21 mouse cellular contexts compared by ENCODE assay signal in genomic region chr11:6302793-6303192, GRCm38 (mm10). TPM values are rescaled to one million over a fixed set of nuclear protein-coding genes. Genes with fewer than 3 reads are reported as not detected.
DNase-seq lines count a peak whose midpoint lies in the region; ATAC-seq and TF ChIP-seq lines count a peak whose summit lies in the region.
"Had no signal": no experiment of that assay in that cellular context is flagged by ENCODE, and none has a peak within 500 bp of the region (broad histone marks: within the 10 kb centered on the region; RNA-seq: fewer than 3 reads in every experiment).

No protein-coding gene starts in this region.

- peaks cover 62% of the 10 kb centered on the region for H3K36me3 ChIP-seq in kidney, embryonic 14.5 days (ENCODE audit: control insufficient read depth, insufficient read depth, low read length)
- peaks cover 17% of the 10 kb centered on the region for H3K36me3 ChIP-seq in kidney, postnatal 0 days (ENCODE audit: insufficient read depth, low read length)
- H3K36me3 ChIP-seq in small intestine, adult 2 months (ENCODE audit: control insufficient read depth, insufficient read depth, low read length), result peaks cover 74% of the 10 kb centered on the region
- peaks cover 18% of the 10 kb centered on the region for H3K36me3 ChIP-seq in midbrain, embryonic 16.5 days (ENCODE audit: control insufficient read depth, insufficient read depth, low read length)
- peaks cover 37% of the 10 kb centered on the region for H3K36me3 ChIP-seq in forebrain, embryonic 14.5 days (ENCODE audit: control insufficient read depth, insufficient read depth, low read length)

- no peak for TF ChIP-seq CTCF in Patski (IDR thresholded peaks at IDR 0.05)
- no peak for TF ChIP-seq CTCF in kidney, postnatal 0 days (IDR thresholded peaks at IDR 0.05; ENCODE audit: low read depth)
- no peak for TF ChIP-seq CTCF in small intestine, adult 2 months (IDR thresholded peaks at IDR 0.05; ENCODE audit: extremely low read depth, insufficient read length, insufficient replicate concordance, low read depth, low read length)

- H3K27ac ChIP-seq in kidney, embryonic 14.5 days (ENCODE audit: low read depth, low read length), result no peak overlapping the region
- H3K27ac ChIP-seq in kidney, postnatal 0 days, result no peak overlapping the region
- peak overlapping the region; percentile 60; the same call in 1 of the 2 replicates for H3K27ac ChIP-seq in small intestine, adult 2 months (ENCODE audit: insufficient read depth, low read depth, low read length)
- no peak overlapping the region for H3K27ac ChIP-seq in midbrain, embryonic 16.5 days (ENCODE audit: low read length)
- no peak overlapping the region for H3K27ac ChIP-seq in forebrain, embryonic 14.5 days (ENCODE audit: low read depth, low read length)
- H3K27ac ChIP-seq: embryonic facial prominence, embryonic 13.5 days; forebrain, embryonic 12.5 days; gastrocnemius, adult 2 months; heart, embryonic 10.5 days; hindbrain, embryonic 12.5 days had no signal

- TF ChIP-seq POLR2A in small intestine, adult 2 months (IDR thresholded peaks at IDR 0.05; ENCODE audit: low read depth, low read length), result no peak

- no peaks in the 10 kb centered on the region for H3K4me1 ChIP-seq in kidney, embryonic 14.5 days (ENCODE audit: control insufficient read depth, insufficient read depth, low read length)
- no peaks in the 10 kb centered on the region for H3K4me1 ChIP-seq in kidney, postnatal 0 days (replicated peaks; ENCODE audit: insufficient read depth, low read length)
- H3K4me1 ChIP-seq in small intestine, adult 2 months (ENCODE audit: control insufficient read depth, insufficient read depth, insufficient read length, low read length), result peaks cover 38% of the 10 kb centered on the region; the same call in 1 of the 2 replicates
- H3K4me1 ChIP-seq in midbrain, embryonic 16.5 days (ENCODE audit: control insufficient read depth, insufficient read depth, low read length), result no peaks in the 10 kb centered on the region
- H3K4me1 ChIP-seq in forebrain, embryonic 14.5 days (ENCODE audit: control insufficient read depth, insufficient read depth, low read length), result no peaks in the 10 kb centered on the region
- H3K4me1 ChIP-seq: embryonic facial prominence, embryonic 13.5 days; forebrain, embryonic 12.5 days; heart, embryonic 10.5 days; hindbrain, embryonic 12.5 days had no signal

- CTCF ChIA-PET in Patski (lab: Charles Lee), result interaction anchor here (1.1 kb wide), 1 partner anchor 13 kb away, joined by 3 read pairs; no protein-coding TSS in a partner anchor

- H3K9me3 ChIP-seq in kidney, embryonic 14.5 days (ENCODE audit: control insufficient read depth, low read length), result no peaks in the 10 kb centered on the region
- H3K9me3 ChIP-seq in kidney, postnatal 0 days (replicated peaks; ENCODE audit: low read length), result no peaks in the 10 kb centered on the region
- no peaks in the 10 kb centered on the region for H3K9me3 ChIP-seq in midbrain, embryonic 16.5 days (replicated peaks; ENCODE audit: control insufficient read depth, low read length, poor library complexity, severe bottlenecking)
- no peaks in the 10 kb centered on the region for H3K9me3 ChIP-seq in forebrain, embryonic 14.5 days (replicated peaks; ENCODE audit: control insufficient read depth, low read length)
- H3K9me3 ChIP-seq: embryonic facial prominence, embryonic 13.5 days; forebrain, embryonic 12.5 days; heart, embryonic 10.5 days; hindbrain, embryonic 12.5 days had no signal

- H3K4me2 ChIP-seq in kidney, embryonic 14.5 days (replicated peaks; ENCODE audit: low read depth, low read length), result no peak overlapping the region
- H3K4me2 ChIP-seq in kidney, postnatal 0 days (ENCODE audit: low read length), result no peak overlapping the region
- no peak overlapping the region for H3K4me2 ChIP-seq in midbrain, embryonic 16.5 days (ENCODE audit: low read length)
- H3K4me2 ChIP-seq in forebrain, embryonic 14.5 days (ENCODE audit: low read length), result no peak overlapping the region
- H3K4me2 ChIP-seq: embryonic facial prominence, embryonic 13.5 days; forebrain, embryonic 12.5 days; hindbrain, embryonic 12.5 days had no signal

- no peak for ATAC-seq in kidney, embryonic 14.5 days (ENCODE audit: low FRiP score, low TSS enrichment)
- peak; percentile 35 for ATAC-seq in Patski
- 0 out of 2 replicates have a peak, but pooled peaks have one; percentile 33 for ATAC-seq in kidney, postnatal 0 days (replicated peaks; ENCODE audit: low FRiP score, low read depth)
- no peak for ATAC-seq in midbrain, embryonic 16.5 days
- ATAC-seq in forebrain, embryonic 14.5 days, result no peak
- ATAC-seq: activated CD4-positive, CD25-positive, alpha-beta regulatory T cell, adult 4 months; forebrain, postnatal 0 days had no signal

- H3K9ac ChIP-seq in kidney, embryonic 14.5 days (ENCODE audit: low read depth, low read length), result no peak overlapping the region
- H3K9ac ChIP-seq in kidney, postnatal 0 days (ENCODE audit: low read depth, low read length), result no peak overlapping the region
- no peak overlapping the region for H3K9ac ChIP-seq in midbrain, embryonic 16.5 days (ENCODE audit: low read depth, low read length)
- no peak overlapping the region for H3K9ac ChIP-seq in forebrain, embryonic 14.5 days (ENCODE audit: low read length)
- H3K9ac ChIP-seq: embryonic facial prominence, embryonic 13.5 days; forebrain, embryonic 12.5 days; forebrain, postnatal 0 days; hindbrain, embryonic 12.5 days had no signal

- in situ Hi-C loops in Patski (cut with MboI; ENCODE audit: low pct_unique_long_range_greater_than_20kb), result no loop called here

- 81% methylated on average over 2 of the region's 2 CpGs for WGBS in kidney, embryonic 14.5 days
- 73% methylated on average over 2 of the region's 2 CpGs for WGBS in kidney, postnatal 0 days
- WGBS in small intestine, adult 2 months, result 84% methylated on average over 2 of the region's 2 CpGs
- WGBS in midbrain, embryonic 16.5 days, result 86% methylated on average over 2 of the region's 2 CpGs
- 87% methylated on average over 2 of the region's 2 CpGs for WGBS in forebrain, embryonic 14.5 days

- H3K27me3 ChIP-seq in kidney, embryonic 14.5 days (ENCODE audit: control insufficient read depth, insufficient read depth, low read length), result no peaks in the 10 kb centered on the region
- H3K27me3 ChIP-seq in Patski, result no peaks in the 10 kb centered on the region
- no peaks in the 10 kb centered on the region for H3K27me3 ChIP-seq in kidney, postnatal 0 days (ENCODE audit: insufficient read depth, low read length)
- H3K27me3 ChIP-seq in small intestine, adult 2 months (ENCODE audit: control insufficient read depth, insufficient read depth, low read length), result no peaks in the 10 kb centered on the region
- H3K27me3 ChIP-seq in midbrain, embryonic 16.5 days (ENCODE audit: control insufficient read depth, insufficient read depth, low read depth, low read length), result no peaks in the 10 kb centered on the region
- no peaks in the 10 kb centered on the region for H3K27me3 ChIP-seq in forebrain, embryonic 14.5 days (replicated peaks; ENCODE audit: control insufficient read depth, insufficient read depth, low read length)
- H3K27me3 ChIP-seq: embryonic facial prominence, embryonic 13.5 days; forebrain, embryonic 12.5 days; hindbrain, embryonic 12.5 days had no signal

- DNase-seq in kidney, adult 11 months, result peak; percentile 44
- DNase-seq in Patski (ENCODE audit: low read depth, low spot score), result no peak
- no peak for DNase-seq in kidney, postnatal 0 days (ENCODE audit: low spot score)
- no peak for DNase-seq in forebrain, embryonic 14.5 days (ENCODE audit: low spot score)
- DNase-seq: adrenal gland, postnatal 14 days; cerebellum, adult 18-20 months; cerebellum, adult 9-11 months; cerebellum, postnatal 36 days; forebrain, postnatal 0 days; gastrocnemius, adult 2 months; gastrocnemius, postnatal 25 days; heart, postnatal 10 days; heart, postnatal 4 days had no signal

- H3K4me3 ChIP-seq in kidney, embryonic 14.5 days (ENCODE audit: low read length), result no peak overlapping the region
- H3K4me3 ChIP-seq in kidney, postnatal 0 days (replicated peaks; ENCODE audit: low read depth, low read length), result no peak overlapping the region
- no peak overlapping the region for H3K4me3 ChIP-seq in small intestine, adult 2 months (ENCODE audit: low read depth, low read length)
- no peak overlapping the region for H3K4me3 ChIP-seq in midbrain, embryonic 16.5 days (ENCODE audit: low read depth, low read length)
- no peak overlapping the region for H3K4me3 ChIP-seq in forebrain, embryonic 14.5 days (ENCODE audit: low read depth, low read length)
- H3K4me3 ChIP-seq: embryonic facial prominence, embryonic 13.5 days; forebrain, embryonic 12.5 days; gastrocnemius, adult 2 months; heart, embryonic 10.5 days; hindbrain, embryonic 12.5 days had no signal

- POLR2A ChIA-PET in Patski (lab: Charles Lee), result no interaction called here

RNA-seq across cellular contexts. Expression of gene Ogdh, which starts 11.4 kb away (rescaled TPM):
- 46.8 and 108 TPM in 2 replicates for polyA plus RNA-seq in kidney, embryonic 14.5 days (2014; fragmentation: Nextera tagmentation; extraction: Ambion mirVana)
- 190 TPM for polyA plus RNA-seq in Patski (2021)
- 125 and 138 TPM in 2 replicates for polyA plus RNA-seq in kidney, postnatal 0 days (2015; fragmentation: Nextera tagmentation; extraction: Ambion mirVana)
- polyA plus RNA-seq in small intestine, adult 2 months (2012; rRNA removed), result 164 and 346 TPM in 2 replicates
- 125 and 127 TPM in 2 replicates for polyA plus RNA-seq in midbrain, embryonic 16.5 days (2015; fragmentation: Nextera tagmentation; extraction: Ambion mirVana)
- 54.8 and 72.0 TPM in 2 replicates for polyA plus RNA-seq in forebrain, embryonic 14.5 days (2014; fragmentation: Nextera tagmentation; extraction: Ambion mirVana)

RNA-seq across cellular contexts. Expression of gene Tmed4, which starts 28.1 kb away (rescaled TPM):
- 119 and 132 TPM in 2 replicates for polyA plus RNA-seq in kidney, embryonic 14.5 days (2014; fragmentation: Nextera tagmentation; extraction: Ambion mirVana)
- 163 TPM for polyA plus RNA-seq in Patski (2021)
- polyA plus RNA-seq in kidney, postnatal 0 days (2015; fragmentation: Nextera tagmentation; extraction: Ambion mirVana), result 163 and 168 TPM in 2 replicates
- polyA plus RNA-seq in small intestine, adult 2 months (2012; rRNA removed), result 103 and 182 TPM in 2 replicates
- polyA plus RNA-seq in midbrain, embryonic 16.5 days (2015; fragmentation: Nextera tagmentation; extraction: Ambion mirVana), result 115 and 118 TPM in 2 replicates
- 171 and 172 TPM in 2 replicates for polyA plus RNA-seq in forebrain, embryonic 14.5 days (2014; fragmentation: Nextera tagmentation; extraction: Ambion mirVana)

RNA-seq across cellular contexts. Expression of gene Ddx56, which starts 35.2 kb away (rescaled TPM):
- 80.7 and 112 TPM in 2 replicates for polyA plus RNA-seq in kidney, embryonic 14.5 days (2014; fragmentation: Nextera tagmentation; extraction: Ambion mirVana)
- 51.4 TPM for polyA plus RNA-seq in Patski (2021)
- 73.2 and 75.3 TPM in 2 replicates for polyA plus RNA-seq in kidney, postnatal 0 days (2015; fragmentation: Nextera tagmentation; extraction: Ambion mirVana)
- polyA plus RNA-seq in small intestine, adult 2 months (2012; rRNA removed), result 11.1 and 12.4 TPM in 2 replicates
- polyA plus RNA-seq in midbrain, embryonic 16.5 days (2015; fragmentation: Nextera tagmentation; extraction: Ambion mirVana), result 68.9 and 70.1 TPM in 2 replicates
- 84.3 and 91.7 TPM in 2 replicates for polyA plus RNA-seq in forebrain, embryonic 14.5 days (2014; fragmentation: Nextera tagmentation; extraction: Ambion mirVana)

Comparison
In these comparisons a context has a peak if more than half of its experiments do, and no peak if none do; other contexts are left out.
1. ATAC-seq: peak in Patski (single experiment) and kidney, postnatal 0 days (single experiment); none in kidney, embryonic 14.5 days (single experiment), midbrain, embryonic 16.5 days (single experiment) and forebrain, embryonic 14.5 days (single experiment).